Mouse (Mus musculus): Measurements from ENCODE around the gene Ms4a12. TPM values are rescaled to one million over a fixed set of nuclear protein-coding genes. Genes with fewer than 3 reads are reported as not detected.

Gene Ms4a12
- total RNA-seq, 2 experiments from 2014 or later = not detected

- H3K27ac ChIP-seq = no peak overlapping the region
- no peak for TF ChIP-seq CTCF (IDR thresholded peaks at IDR 0.05)
- intact Hi-C loops (cut with DNase I) = no loop called here
- no peak for DNase-seq
- no peak overlapping the region for H3K4me3 ChIP-seq
Observed at GRCm38 (mm10) chr19:11234244-11234643, 2.0 kb upstream of the Ms4a12 start.

GRCm38 (mm10) chr19:11196546-11196945 lies 35.7 kb downstream of the Ms4a12 start, which contains the start of gene Ms4a13:
Gene Ms4a13 (minus strand): TSS chr19:11196737.
- Histone ChIP-seq H3K27ac (no peak within 1 kb of the TSS), H3K4me3 (no peak within 1 kb of the TSS)
- no peak for TF ChIP-seq CTCF (IDR thresholded peaks at IDR 0.05)
- intact Hi-C loops (cut with DNase I) = no loop called here
- no peak for DNase-seq

GRCm38 (mm10) chr19:11192552-11192951 lies 39.7 kb downstream of the Ms4a12 start:
- intact Hi-C loops (cut with DNase I) = no loop called here
- no peak overlapping the region for H3K4me3 ChIP-seq
- no peak for TF ChIP-seq CTCF (IDR thresholded peaks at IDR 0.05)
- DNase-seq = no peak
- H3K27ac ChIP-seq = no peak overlapping the region

- H3K4me3 ChIP-seq = no peak overlapping the region
- TF ChIP-seq CTCF (IDR thresholded peaks at IDR 0.05) = peak; percentile 41
- no peak for DNase-seq
Observed at GRCm38 (mm10) chr19:11184121-11184520, 48.1 kb downstream of the Ms4a12 start.

GRCm38 (mm10) chr19:11177464-11177863 lies 54.8 kb downstream of the Ms4a12 start:
- intact Hi-C loops (cut with DNase I) = no loop called here
- no peak overlapping the region for H3K4me3 ChIP-seq
- TF ChIP-seq CTCF (IDR thresholded peaks at IDR 0.05) = no peak
- no peak overlapping the region for H3K27ac ChIP-seq
- no peak for DNase-seq

More at GRCm38 (mm10) chr19:11184121-11184520, 48.1 kb downstream of the Ms4a12 start:
- intact Hi-C loops (cut with DNase I) = no loop called here
- H3K27ac ChIP-seq = no peak overlapping the region

GRCm38 (mm10) chr19:11165172-11165571 lies 67.1 kb downstream of the Ms4a12 start, which contains the start of gene 1700025F22Rik:
Gene 1700025F22Rik (minus strand): TSS chr19:11165320.
- no peak for DNase-seq
- Histone ChIP-seq H3K4me3 (no peak within 1 kb of the TSS), H3K27ac (no peak within 1 kb of the TSS)
- TF ChIP-seq CTCF (IDR thresholded peaks at IDR 0.05) = peak; percentile 15; the same call in 1 of the 2 replicates
- intact Hi-C loops (cut with DNase I) = no loop called here

Other genes with a start within 250 kb of the Ms4a12 start
- not detected for gene Ms4a15, start 239.2 kb downstream of the Ms4a12 start, total RNA-seq (2021)
- gene Ms4a18, start 214.4 kb downstream of the Ms4a12 start, total RNA-seq (2021) = not detected
- gene Ms4a8a, start 151.3 kb downstream of the Ms4a12 start, total RNA-seq (2021) = 1 to 10 TPM in 1 of 2 experiments, under 1 TPM in 1; 0.66 to 1.3 TPM
- not detected for gene 1700017D01Rik, start 101.6 kb downstream of the Ms4a12 start, total RNA-seq (2021)
- not detected for gene 1700025F22Rik, start 67.1 kb downstream of the Ms4a12 start, total RNA-seq (2021)
- gene Ms4a13, start 35.7 kb downstream of the Ms4a12 start, total RNA-seq (2021) = not detected
- not detected for gene Ms4a1, start 33.8 kb upstream of the Ms4a12 start, total RNA-seq (2021)
- gene Ms4a5, start 51.4 kb upstream of the Ms4a12 start, total RNA-seq (2021) = not detected
- not detected for gene Ms4a14, start 82.0 kb upstream of the Ms4a12 start, total RNA-seq (2021)
- gene Ms4a7, start 103.7 kb upstream of the Ms4a12 start, total RNA-seq (2021) = under 1 TPM; 0.17 to 0.23 TPM
- 1 to 10 TPM; 1.5 to 4.2 TPM for gene Ms4a4a, start 143.1 kb upstream of the Ms4a12 start, total RNA-seq (2021)
- not detected for gene Ms4a4c, start 172.3 kb upstream of the Ms4a12 start, total RNA-seq (2021)
- not detected for gene Ms4a4b, start 211.1 kb upstream of the Ms4a12 start, total RNA-seq (2021)
- 1 to 10 TPM; 1.3 to 3.4 TPM for gene Ms4a6c, start 236.9 kb upstream of the Ms4a12 start, total RNA-seq (2021)